Mouse (Mus musculus): ENCODE measurements around the gene Shank3.

The Shank3 gene

GRCm38 (mm10) chr15:89556401-89557178, 57.2 kb downstream of the Shank3 start:
- ChIA-PET POLR2A (interaction anchor here in 3 of 4 experiments (0.6 to 3.6 kb wide), 6 partner anchors 8 to 183 kb away, joined by 3 to 17 read pairs (median 3); partner anchors contain the start of gene Sco2 (in 1 of the 3)), CTCF (interaction anchor here in 3 of 4 experiments (0.6 to 1.5 kb wide), 5 partner anchors 8 to 58 kb away, joined by 3 to 5 read pairs (median 3); partner anchors contain the start of gene Shank3 (in 1 of the 3))

- CTCF ChIA-PET = interaction anchor here in 2 of 4 experiments (1.1 to 3.1 kb wide), 5 partner anchors 8 to 58 kb away, joined by 3 to 10 read pairs (median 4); partner anchors contain the start of gene Shank3 (in 1 of the 2)
- POLR2A ChIA-PET = interaction anchor here in 2 of 4 experiments (1.0 to 3.6 kb wide), 6 partner anchors 9 to 184 kb away, joined by 3 to 17 read pairs (median 4); partner anchors contain the start of gene Sco2 (in 1 of the 2)
Observed at GRCm38 (mm10) chr15:89557179-89557995, 58.0 kb downstream of the Shank3 start.

GRCm38 (mm10) chr15:89557996-89558390, 58.6 kb downstream of the Shank3 start:
- ChIA-PET POLR2A (interaction anchor here in 2 of 4 experiments (0.7 to 3.6 kb wide), 4 partner anchors 10 to 656 kb away, joined by 4 to 17 read pairs (median 6); no protein-coding TSS in a partner anchor), CTCF (interaction anchor here in 3 of 4 experiments (0.7 to 3.1 kb wide), 5 partner anchors 9 to 105 kb away, joined by 3 to 10 read pairs (median 3); no protein-coding TSS in a partner anchor)

- POLR2A ChIA-PET = interaction anchor here in 1 of 4 experiments (1.7 to 3.6 kb wide), 2 partner anchors 11 to 130 kb away, joined by 4 to 17 read pairs; partner anchors contain the start of genes C730034F03Rik, Chkb and Gm44502
Observed at GRCm38 (mm10) chr15:89559202-89559731, 59.8 kb downstream of the Shank3 start.

GRCm38 (mm10) chr15:89568114-89568513, 68.7 kb downstream of the Shank3 start, which contains the start of gene Acr:
Gene Acr, plus strand, starts transcription at chr15:89568326.
- ChIA-PET CTCF (interaction anchor here in 1 of 4 experiments (0.6 kb wide), 1 partner anchor 542 kb away, joined by 3 read pairs; no protein-coding TSS in a partner anchor), POLR2A (interaction anchor here in 1 of 4 experiments (0.6 kb wide), 1 partner anchor 12 kb away, joined by 3 read pairs; no protein-coding TSS in a partner anchor)

More at GRCm38 (mm10) chr15:89559202-89559731, 59.8 kb downstream of the Shank3 start:
- CTCF ChIA-PET = interaction anchor here (0.5 to 3.1 kb wide), 4 partner anchors 11 to 346 kb away, joined by 3 to 30 read pairs (median 8); no protein-coding TSS in a partner anchor

GRCm38 (mm10) chr15:89572147-89572546, 72.7 kb downstream of the Shank3 start:
- POLR2A ChIA-PET = interaction anchor here in 2 of 4 experiments (0.7 to 2.0 kb wide), 4 partner anchors 9 to 182 kb away, joined by 3 to 6 read pairs (median 6); no protein-coding TSS in a partner anchor
- CTCF ChIA-PET = interaction anchor here (0.5 to 1.4 kb wide), 7 partner anchors 16 to 1785 kb away, joined by 3 to 5 read pairs (median 4); no protein-coding TSS in a partner anchor

GRCm38 (mm10) chr15:89582494-89582893, 83.1 kb downstream of the Shank3 start:
- ChIA-PET POLR2A (interaction anchor here in 2 of 4 experiments (1.2 to 1.6 kb wide), 3 partner anchors 9 to 10 kb away, joined by 4 to 6 read pairs (median 4); partner anchors contain the start of gene Rabl2 (in 2 of the 2)), CTCF (interaction anchor here in 1 of 4 experiments (1.1 kb wide), 1 partner anchor 148 kb away, joined by 3 read pairs; no protein-coding TSS in a partner anchor)

- CTCF ChIA-PET = no interaction called here
- POLR2A ChIA-PET = interaction anchor here in 1 of 4 experiments (0.7 kb wide), 1 partner anchor 118 kb away, joined by 4 read pairs; no protein-coding TSS in a partner anchor
Observed at GRCm38 (mm10) chr15:89585101-89585500, 85.7 kb downstream of the Shank3 start.

- ChIA-PET CTCF (no interaction called here), POLR2A (no interaction called here)
Observed at GRCm38 (mm10) chr15:89585631-89586030, 86.2 kb downstream of the Shank3 start.

- POLR2A ChIA-PET = interaction anchor here in 1 of 4 experiments (0.6 kb wide), 1 partner anchor 20 kb away, joined by 5 read pairs; no protein-coding TSS in a partner anchor
- CTCF ChIA-PET = no interaction called here
Observed at GRCm38 (mm10) chr15:89589146-89589545, 89.7 kb downstream of the Shank3 start.

GRCm38 (mm10) chr15:89591317-89591716, 91.9 kb downstream of the Shank3 start:
- ChIA-PET POLR2A (interaction anchor here in 2 of 4 experiments (0.8 to 1.5 kb wide), 4 partner anchors 9 to 92 kb away, joined by 3 to 4 read pairs (median 4); partner anchors contain the start of gene Shank3 (in 1 of the 2)), CTCF (no interaction called here)

GRCm38 (mm10) chr15:89591723-89592455, 92.5 kb downstream of the Shank3 start, which contains the start of gene Rabl2:
Gene Rabl2, minus strand, starts transcription at chr15:89591923.
- ChIA-PET CTCF (interaction anchor here in 2 of 4 experiments (0.6 kb wide), 2 partner anchors 22 to 29 kb away, joined by 3 read pairs; no protein-coding TSS in a partner anchor), POLR2A (interaction anchor here in 2 of 4 experiments (0.5 to 1.7 kb wide), 8 partner anchors 10 to 1007 kb away, joined by 3 to 6 read pairs (median 4); partner anchors contain the start of gene Shank3 (in 1 of the 2))

GRCm38 (mm10) chr15:89592548-89592947, 93.1 kb downstream of the Shank3 start:
- ChIA-PET CTCF (interaction anchor here in 2 of 4 experiments (0.6 kb wide), 2 partner anchors 23 to 30 kb away, joined by 3 read pairs; no protein-coding TSS in a partner anchor), POLR2A (interaction anchor here in 2 of 4 experiments (0.5 to 1.7 kb wide), 7 partner anchors 10 to 1007 kb away, joined by 3 to 6 read pairs (median 4); no protein-coding TSS in a partner anchor)

- CTCF ChIA-PET = interaction anchor here in 2 of 4 experiments (0.6 to 1.8 kb wide), 5 partner anchors 124 to 1442 kb away, joined by 3 to 6 read pairs (median 3); no protein-coding TSS in a partner anchor
- POLR2A ChIA-PET = interaction anchor here in 1 of 4 experiments (0.9 to 1.6 kb wide), 2 partner anchors 13 to 48 kb away, joined by 3 to 4 read pairs; no protein-coding TSS in a partner anchor
Observed at GRCm38 (mm10) chr15:89605822-89606570, 106.6 kb downstream of the Shank3 start.

GRCm38 (mm10) chr15:89607480-89607879, 108.1 kb downstream of the Shank3 start:
- POLR2A ChIA-PET = interaction anchor here in 1 of 4 experiments (1.2 kb wide), 1 partner anchor 15 kb away, joined by 3 read pairs; no protein-coding TSS in a partner anchor
- CTCF ChIA-PET = no interaction called here

GRCm38 (mm10) chr15:89607888-89608287, 108.5 kb downstream of the Shank3 start:
- ChIA-PET CTCF (no interaction called here), POLR2A (interaction anchor here in 1 of 4 experiments (1.2 kb wide), 1 partner anchor 15 kb away, joined by 3 read pairs; no protein-coding TSS in a partner anchor)
